Mouse (Mus musculus) retina, postnatal 1 day (tissue): ENCODE results near the gene Acsf3.

Experiments used
- DNase-seq: peaks from one replicate; pipeline ENCODE4 v3.0.0-alpha.2; 2012

Acsf3 gene

GRCm38 (mm10) chr8:122853340-122853771 lies 78.1 kb downstream of the Acsf3 start:
- DNase-seq = peak; percentile 64

GRCm38 (mm10) chr8:122854388-122854787 lies 79.1 kb downstream of the Acsf3 start:
- no peak for DNase-seq

GRCm38 (mm10) chr8:122855123-122855522 lies 79.8 kb downstream of the Acsf3 start:
- no peak for DNase-seq

- no peak for DNase-seq
Measured at GRCm38 (mm10) chr8:122856288-122856687, 81.0 kb downstream of the Acsf3 start.

GRCm38 (mm10) chr8:122859843-122860242 lies 84.6 kb downstream of the Acsf3 start:
- no peak for DNase-seq

- DNase-seq = peak; percentile 51
Measured at GRCm38 (mm10) chr8:122864719-122865129, 89.4 kb downstream of the Acsf3 start.

GRCm38 (mm10) chr8:122865441-122865840 lies 90.2 kb downstream of the Acsf3 start:
- DNase-seq = peak; percentile 47

- no peak for DNase-seq
Measured at GRCm38 (mm10) chr8:122866231-122866630, 90.9 kb downstream of the Acsf3 start.
